Mouse (Mus musculus) small intestine, adult 2 months (tissue): ENCODE measurements around the gene Nav2.

Source experiments
- CTCF ChIP-seq: fragments of 200-500 bp; IDR thresholded peaks from 2 replicates; pipeline ENCODE4 v1.5.1; 2012; ENCODE audit warnings: low read depth, mild to moderate bottlenecking, control low read depth, inconsistent platforms, low read length, moderate library complexity, mixed read lengths; ENCODE audit not compliant: insufficient replicate concordance, insufficient read length; ENCODE audit errors: extremely low read depth
- POLR2A ChIP-seq: fragments of 200-500 bp; IDR thresholded peaks from 2 replicates; pipeline ENCODE4 v1.6.1; 2012; ENCODE audit warnings: low read depth, mild to moderate bottlenecking, control low read depth, inconsistent platforms, low read length, moderate library complexity

DNA sequence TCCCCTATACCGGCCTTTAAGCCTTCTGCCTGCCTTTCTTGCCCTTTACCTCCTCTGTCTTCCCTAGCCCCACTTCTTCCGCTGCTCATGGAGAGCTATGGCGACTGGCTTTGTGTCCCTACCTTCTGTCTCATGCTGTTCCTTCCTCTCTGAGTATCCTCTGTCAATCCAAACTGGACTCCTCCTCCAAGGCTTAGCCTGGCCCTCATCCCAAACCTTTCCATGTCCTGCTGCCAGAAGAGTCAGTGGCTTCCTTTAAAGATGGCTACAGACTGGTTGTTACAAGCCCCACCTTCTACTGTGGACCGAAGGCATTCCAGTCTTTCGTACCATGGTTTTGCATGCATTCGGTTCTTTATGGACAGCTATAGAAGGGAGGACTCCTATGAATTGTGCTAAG lies 674.7 kb downstream of the Nav2 start:
- TF ChIP-seq POLR2A: no peak
- TF ChIP-seq CTCF: no peak
